Mouse (Mus musculus) adrenal gland, postnatal 10 days (tissue): ENCODE data around the gene Gm44805. TPM values are rescaled to one million over a fixed set of nuclear protein-coding genes. Genes with fewer than 3 reads are reported as not detected.
A peak's percentile ranks its signal among the peaks of the same experiment; 100 is the strongest.

Source experiments
- DNase-seq: peaks from one replicate; pipeline ENCODE4 v3.0.0; 2021; ENCODE audit warnings: mixed read lengths
- total RNA-seq, 2 experiments: library from RNA; stranded (reverse); gene quantifications; 2 replicates each; pipeline ENCODE4 v1.2.3; 2021

The Gm44805 gene
- total RNA-seq, 2 experiments from 2014 or later, result 1.3 to 1.5 TPM

- DNase-seq, result no peak
Measured at GRCm38 (mm10) chr7:19677872-19678271, 3.4 kb downstream of the Gm44805 start, which contains the start of gene Apoc2. Gene Apoc2, minus strand, starts transcription at chr7:19677941.

- DNase-seq, result no peak
Measured at GRCm38 (mm10) chr7:19676662-19677061, 4.6 kb downstream of the Gm44805 start.

GRCm38 (mm10) chr7:19675824-19676223 is 5.4 kb downstream of the Gm44805 start:
- DNase-seq, result no peak

- DNase-seq, result no peak
Measured at GRCm38 (mm10) chr7:19673083-19673699, 8.0 kb downstream of the Gm44805 start.

DNA sequence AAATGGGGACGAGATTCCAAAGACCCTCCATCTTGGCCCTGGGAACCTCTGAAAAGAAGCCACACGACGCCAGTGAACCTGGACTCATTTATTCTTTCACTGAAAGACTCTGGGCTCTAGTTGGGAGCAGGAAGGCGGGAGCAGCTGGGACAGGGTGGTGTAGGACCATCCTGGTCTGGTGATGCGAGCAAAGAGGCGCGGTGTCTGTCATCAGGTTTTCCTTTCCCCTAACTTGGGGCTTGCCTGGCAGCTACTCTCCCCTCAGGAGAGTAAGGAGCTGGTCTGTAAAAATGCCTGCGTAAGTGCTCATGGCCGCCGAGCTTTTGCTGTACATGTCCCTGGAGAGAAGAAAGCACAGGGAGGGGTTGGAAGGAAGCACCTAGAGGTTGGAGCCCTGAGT is 9.7 kb downstream of the Gm44805 start:
- no peak for DNase-seq

- DNase-seq, result peak; percentile 95
Measured at GRCm38 (mm10) chr7:19668947-19669721, 12.1 kb downstream of the Gm44805 start.

- DNase-seq, result no peak
Measured at GRCm38 (mm10) chr7:19667434-19667833, 13.8 kb downstream of the Gm44805 start.

GRCm38 (mm10) chr7:19666750-19667149 is 14.5 kb downstream of the Gm44805 start:
- DNase-seq, result no peak

DNA sequence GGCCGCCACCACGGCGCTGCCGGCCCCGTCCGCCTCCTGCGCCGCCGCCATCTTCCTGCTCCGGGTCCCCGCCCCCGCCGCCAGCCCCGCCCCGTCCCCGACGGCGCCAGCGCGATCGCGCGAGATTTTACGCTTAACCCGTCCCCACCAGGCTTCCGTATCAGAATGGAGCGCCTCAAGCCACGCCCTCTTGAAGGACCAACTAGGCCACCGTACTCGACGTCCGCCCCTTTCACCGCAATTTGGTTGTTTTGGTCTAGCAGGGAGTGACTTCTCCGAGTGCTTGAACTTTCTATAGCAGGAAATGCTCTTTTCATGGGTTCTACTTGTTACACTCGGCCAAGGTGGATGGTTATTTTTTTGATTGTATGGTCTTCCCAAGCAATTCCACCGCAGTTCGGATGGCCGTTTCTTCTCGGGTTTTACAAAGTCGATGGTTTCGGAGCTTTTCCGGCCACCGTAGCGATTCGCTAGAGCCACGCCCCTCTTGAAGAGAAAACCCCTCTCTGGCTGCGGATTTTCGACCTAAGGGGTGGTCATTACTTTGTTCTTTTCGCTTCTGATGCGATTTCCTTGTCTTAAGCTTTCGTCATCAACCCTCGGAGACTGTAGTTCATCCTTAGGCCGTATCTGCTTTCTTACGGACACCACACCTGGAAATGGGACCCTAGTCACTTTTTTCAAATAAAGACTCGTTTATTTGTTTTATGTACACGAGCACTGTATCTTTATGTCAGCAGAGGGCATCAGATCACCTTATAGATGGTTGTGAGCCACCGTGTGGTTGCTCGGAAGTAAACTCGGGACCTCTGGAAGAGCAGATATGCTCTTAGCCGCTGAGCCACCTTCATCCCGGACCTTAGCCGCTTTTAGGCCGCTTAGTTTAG is 16.0 kb downstream of the Gm44805 start, which contains the start of gene Clptm1:
Clptm1 (minus strand) TSS at position 79 of the 887 bp plus-strand sequence.
- DNase-seq, result peak; percentile 98

DNA sequence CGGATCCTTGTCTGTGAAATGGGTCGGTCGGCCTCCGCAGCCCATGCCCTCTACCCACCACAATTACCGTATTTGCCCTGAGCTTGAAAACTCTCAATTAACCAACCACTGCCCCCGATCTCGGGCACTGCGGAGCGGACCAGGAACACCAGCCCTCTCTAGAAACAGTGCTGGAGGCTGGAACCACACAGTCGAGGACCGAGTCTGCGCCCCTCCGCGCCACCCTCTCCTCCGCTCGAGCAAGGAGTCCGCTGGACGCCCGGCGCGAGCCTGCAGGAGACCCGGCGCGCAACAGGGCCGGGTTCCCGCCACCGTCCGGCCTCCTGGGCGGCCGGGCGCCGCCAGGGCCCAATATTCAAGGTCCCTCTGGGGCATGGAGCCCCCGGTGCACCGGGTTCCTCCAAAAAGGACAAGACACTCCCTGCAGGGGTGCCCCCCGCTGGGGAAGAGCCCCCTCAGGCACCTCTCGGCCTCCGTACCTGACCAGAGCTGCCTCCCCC is 16.7 kb downstream of the Gm44805 start:
- DNase-seq, result no peak

DNA sequence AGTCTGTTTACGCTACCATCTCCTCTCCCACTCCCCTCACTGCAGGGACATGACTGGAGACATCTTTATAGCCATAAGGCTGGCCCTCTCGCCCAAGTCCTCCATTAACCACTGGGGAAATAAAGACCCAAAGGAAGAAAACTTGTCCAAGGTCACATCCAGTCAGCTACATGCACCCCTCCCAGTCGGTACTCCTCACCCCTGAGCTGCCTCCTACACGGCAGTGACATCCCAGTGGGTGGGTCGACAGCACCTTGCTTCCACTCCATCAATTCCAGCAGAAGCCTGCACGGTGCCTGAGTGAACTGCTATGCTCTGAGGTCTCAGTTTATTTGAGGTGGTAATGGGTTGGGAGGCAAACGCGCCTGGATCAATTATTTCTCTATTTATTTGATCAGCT is 17.3 kb downstream of the Gm44805 start:
- no peak for DNase-seq

- no peak for DNase-seq
Measured at GRCm38 (mm10) chr7:19652614-19653013, 28.6 kb downstream of the Gm44805 start.

- no peak for DNase-seq
Measured at GRCm38 (mm10) chr7:19651063-19651786, 30.0 kb downstream of the Gm44805 start.

DNA sequence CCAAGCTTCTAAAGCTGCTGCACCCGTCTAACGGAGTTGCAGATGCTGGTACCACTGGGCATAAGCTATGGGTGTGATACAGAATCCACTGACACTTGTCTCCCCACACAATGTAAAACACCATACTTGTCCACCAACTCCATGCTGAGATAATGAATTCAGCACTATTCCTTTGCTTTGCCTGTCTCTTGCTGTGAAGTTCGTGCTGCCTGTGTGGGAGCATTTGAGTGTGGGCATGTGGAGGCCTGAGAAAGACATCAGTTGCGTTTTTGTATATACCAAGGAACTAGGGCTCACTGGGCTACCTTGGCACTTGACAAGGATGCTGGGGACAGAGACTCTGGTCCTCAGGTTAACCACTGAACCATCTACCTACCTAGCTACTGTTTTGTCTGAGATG is 40.0 kb downstream of the Gm44805 start:
- DNase-seq, result no peak

GRCm38 (mm10) chr7:19635074-19635827 is 46.0 kb downstream of the Gm44805 start:
- no peak for DNase-seq

GRCm38 (mm10) chr7:19634591-19634990 is 46.6 kb downstream of the Gm44805 start:
- peak; percentile 83 for DNase-seq

DNA sequence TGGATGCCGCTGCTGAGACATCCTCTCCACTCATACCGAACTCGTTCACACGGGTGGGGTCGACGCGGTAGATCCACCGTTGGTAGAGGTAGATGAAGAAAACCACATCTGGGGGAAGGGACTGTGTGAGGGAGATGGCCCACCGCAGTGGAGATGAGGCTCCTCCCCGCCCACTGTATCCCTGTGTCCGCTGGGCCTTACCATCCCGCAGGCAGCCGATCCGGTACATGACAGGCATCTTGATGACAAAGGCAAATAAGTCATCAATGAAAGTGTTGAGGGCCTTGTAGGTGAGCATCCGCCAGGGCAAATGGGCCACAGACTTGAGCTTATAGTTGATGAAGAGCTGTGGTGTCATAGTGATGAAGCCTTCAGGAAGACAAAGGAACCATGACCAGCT is 47.4 kb downstream of the Gm44805 start:
- no peak for DNase-seq

GRCm38 (mm10) chr7:19633197-19633596 is 48.0 kb downstream of the Gm44805 start:
- DNase-seq, result no peak

GRCm38 (mm10) chr7:19632720-19633119 is 48.5 kb downstream of the Gm44805 start:
- DNase-seq, result no peak

DNA sequence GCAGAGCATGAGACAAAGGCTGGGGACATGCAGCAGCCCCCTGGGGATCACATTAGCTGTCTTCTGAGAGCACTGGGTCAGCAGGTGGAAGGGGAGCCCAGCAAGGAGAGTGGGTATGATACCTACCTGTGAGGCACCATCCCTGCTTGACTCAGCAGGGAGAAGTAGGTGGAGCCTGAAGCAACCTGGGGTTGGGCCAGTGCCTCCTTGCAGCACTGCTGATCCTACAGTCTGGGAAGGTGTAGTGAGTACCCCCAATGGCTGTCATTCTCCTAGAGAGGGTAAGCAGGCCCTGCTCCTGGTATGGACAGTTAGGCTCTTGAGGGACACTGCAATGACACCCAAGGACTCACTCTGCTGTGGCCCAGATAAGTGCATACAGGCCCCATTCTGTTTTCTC is 48.9 kb downstream of the Gm44805 start:
- DNase-seq, result no peak

DNA sequence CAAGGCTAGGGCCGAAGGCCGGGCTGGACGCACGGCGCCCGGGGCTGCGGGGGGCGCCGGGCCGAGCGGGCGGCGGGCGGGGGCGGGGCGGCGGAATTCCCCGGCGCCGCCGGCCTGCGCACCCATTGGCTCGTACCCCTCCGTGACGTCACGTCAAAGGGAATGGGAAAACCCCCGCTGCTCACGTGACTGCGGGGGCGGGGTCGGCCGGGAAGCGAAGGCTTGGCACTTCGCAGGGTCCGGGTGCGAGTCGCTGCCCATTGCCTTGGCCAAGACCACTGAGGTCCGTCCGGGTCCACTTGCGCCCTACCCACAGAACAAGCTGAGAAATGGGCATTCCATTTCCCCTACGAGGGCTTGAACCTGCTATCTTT is 51.9 kb downstream of the Gm44805 start, which contains the start of gene Relb:
Relb (minus strand) TSS at position 78 of the 374 bp plus-strand sequence.
- DNase-seq, result peak; percentile 96
